Mouse (Mus musculus): ENCODE data around the gene Olfr203. TPM values are rescaled to one million over a fixed set of nuclear protein-coding genes. Genes with fewer than 3 reads are reported as not detected.
"Not testable (repeated sequence)": the region's sequence is repeated elsewhere in the genome, so short reads cannot be mapped to it uniquely, and the experiment has no call there.

The Olfr203 gene
- total RNA-seq (2021) = not detected

DNA sequence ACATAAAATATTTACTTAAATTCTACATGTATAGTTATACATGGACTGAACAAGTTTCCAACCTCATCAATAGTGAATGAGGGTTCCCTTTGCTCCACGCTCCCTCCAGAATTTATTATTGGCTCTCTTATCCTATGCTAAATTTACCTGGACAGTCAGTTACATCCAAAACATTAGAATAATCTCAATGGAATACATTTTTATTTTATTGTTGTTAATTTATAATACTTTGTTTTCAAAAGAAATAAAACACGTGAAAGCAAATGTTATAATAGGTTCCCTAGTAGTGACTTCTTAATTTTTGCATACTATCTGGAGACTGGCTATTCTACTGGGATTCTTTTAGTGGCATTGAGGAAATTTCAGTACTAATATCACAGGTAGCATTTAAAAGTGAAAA, at the start of gene Olfr203:
Olfr203 (plus strand) TSS at position 301 of the 400 bp plus-strand sequence.
- DNase-seq = no peak
- intact Hi-C loops (cut with DNase I) = no loop called here

DNA sequence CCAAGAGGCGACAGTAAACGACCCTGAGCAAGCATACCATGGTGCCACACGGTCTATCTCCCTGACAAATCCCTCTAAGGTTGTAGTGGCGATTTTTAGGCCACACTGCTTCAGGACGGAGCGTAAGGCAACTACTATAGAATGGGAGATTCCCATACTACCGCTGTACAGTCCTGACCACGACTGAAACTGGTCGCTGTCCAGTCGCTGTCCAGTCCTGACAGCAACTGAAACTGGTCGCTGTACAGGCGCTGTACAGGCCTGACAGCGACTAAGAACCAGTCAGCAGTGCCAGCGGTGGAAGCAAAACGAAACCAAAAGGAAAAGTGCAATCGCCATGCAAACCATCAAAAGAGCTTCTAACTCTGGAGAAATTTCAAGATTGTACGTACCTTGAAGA, 49.0 kb upstream of the Olfr203 start:
- intact Hi-C loops (cut with DNase I) = no loop called here
- DNase-seq = no peak

DNA sequence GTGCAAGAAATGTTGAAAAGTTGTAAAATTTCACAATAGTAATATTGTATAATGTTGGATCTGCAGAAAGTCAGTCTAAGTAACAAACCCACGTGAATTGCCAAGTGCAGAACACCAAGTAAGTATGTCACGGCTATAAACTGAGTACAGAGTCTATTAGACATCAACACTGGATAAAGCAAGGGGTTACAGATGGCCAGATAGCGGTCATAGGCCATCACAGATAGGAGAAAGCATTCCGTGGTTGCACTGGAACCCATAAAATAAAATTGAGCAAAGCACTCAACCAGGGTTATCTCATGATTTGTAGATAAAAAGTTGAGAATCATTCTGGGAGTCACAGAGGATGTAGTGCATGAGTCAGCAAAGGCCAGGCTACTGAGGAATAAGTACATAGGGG, 29.6 kb upstream of the Olfr203 start:
- intact Hi-C loops (cut with DNase I); DNase-seq: not testable (repeated sequence)

DNA sequence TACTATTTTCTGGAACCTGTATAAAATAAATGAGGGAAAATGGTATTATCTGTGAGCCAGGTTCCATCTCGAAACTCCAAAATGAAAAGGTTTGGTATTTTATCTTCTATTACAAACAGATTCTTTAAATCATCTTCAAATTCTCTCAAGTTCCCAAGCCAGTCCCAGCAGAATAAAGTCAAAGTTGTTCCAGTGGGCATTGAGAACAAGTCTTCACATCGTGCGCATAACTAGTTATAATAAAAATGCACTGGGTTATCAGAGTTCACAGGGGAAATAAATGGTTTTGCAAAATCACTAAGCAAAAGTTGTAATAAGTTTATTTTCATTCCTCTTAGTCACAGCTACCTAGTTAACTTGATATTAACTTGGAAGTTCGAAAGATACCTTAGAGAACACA, 26.1 kb upstream of the Olfr203 start, which contains the start of gene Olfr201:
Olfr201 (minus strand) TSS at position 101 of the 400 bp plus-strand sequence.
- intact Hi-C loops (cut with DNase I); DNase-seq: not testable (repeated sequence)

DNA sequence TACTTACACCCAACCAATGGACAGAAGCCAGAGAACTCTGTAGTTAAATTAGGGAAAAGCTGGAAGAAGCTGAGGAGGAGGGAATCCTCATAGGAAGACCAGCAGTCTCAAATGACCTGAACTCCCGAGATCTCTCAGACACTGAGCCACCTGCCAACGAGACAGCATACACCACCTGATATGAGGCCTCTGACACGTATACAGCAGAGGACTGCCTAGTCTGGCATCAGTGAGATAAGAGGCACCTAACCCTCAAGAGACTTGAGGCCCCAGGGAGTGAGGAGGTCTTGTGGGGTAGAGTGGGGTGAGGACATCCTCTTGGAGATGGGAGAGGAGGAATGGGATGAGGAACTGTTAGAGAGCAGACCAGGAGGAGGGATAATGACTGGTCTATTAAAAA, 18.1 kb upstream of the Olfr203 start:
- DNase-seq = no peak
- intact Hi-C loops (cut with DNase I) = no loop called here

DNA sequence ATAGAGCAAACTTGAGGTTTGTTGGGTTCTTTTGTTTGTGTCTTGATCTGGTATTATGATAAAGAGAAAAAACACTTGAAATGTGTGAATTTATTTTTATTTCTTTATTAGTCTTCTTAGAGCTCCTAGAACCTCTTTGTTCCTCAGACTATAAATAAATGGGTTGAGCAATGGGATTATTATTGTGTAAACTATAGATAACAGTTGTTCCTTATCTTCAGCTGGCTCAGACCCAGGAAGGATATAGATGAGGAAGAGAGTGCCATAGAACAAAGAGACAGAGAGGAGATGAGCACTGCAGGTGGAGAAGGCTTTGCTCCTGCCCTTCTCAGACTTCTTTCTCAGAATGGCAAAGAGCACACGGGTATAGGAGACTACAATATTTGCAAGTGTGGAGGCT, 15.2 kb upstream of the Olfr203 start:
- intact Hi-C loops (cut with DNase I) = no loop called here
- no peak for DNase-seq

DNA sequence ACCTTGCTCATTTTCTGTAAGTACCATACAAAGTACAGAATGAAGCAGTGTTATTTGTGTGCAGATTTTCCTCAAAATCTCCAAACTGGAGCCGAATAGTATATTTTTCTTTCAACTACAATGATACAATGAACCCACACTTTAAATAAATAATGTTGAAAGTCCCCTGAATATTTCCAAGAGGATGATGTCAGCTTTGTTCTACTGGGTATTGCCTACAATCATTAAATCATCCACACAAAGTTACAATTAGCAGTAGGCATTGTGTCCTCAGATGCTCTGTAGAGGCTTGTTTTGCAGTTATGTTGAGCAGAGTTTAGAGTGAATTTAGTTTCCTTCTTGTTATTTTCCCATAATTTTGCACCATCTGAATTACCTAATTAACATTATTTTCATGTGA, 12.0 kb upstream of the Olfr203 start, which contains the start of gene Olfr202:
Olfr202 (minus strand) TSS at position 101 of the 400 bp plus-strand sequence.
- no peak for DNase-seq
- intact Hi-C loops (cut with DNase I) = no loop called here

DNA sequence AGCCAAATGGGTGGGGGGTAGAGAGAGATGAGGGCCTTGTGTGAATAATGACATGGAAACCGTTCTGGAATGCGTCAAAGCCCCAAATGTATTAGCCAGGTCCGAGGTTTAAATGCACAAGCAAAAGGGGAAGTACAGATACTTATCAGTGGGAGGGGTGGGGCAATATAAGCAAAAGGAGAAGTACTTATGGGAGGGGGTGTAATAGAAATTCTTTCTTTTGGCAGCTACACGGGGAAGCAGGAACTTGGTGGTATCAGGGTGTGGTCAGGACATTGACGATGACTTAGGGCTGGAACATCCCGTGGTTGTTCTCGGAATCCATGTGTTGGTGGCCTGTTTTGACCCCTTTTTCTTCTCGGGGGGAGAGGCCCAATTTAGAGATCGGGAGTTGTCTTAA, 11.1 kb upstream of the Olfr203 start:
- DNase-seq; intact Hi-C loops (cut with DNase I): not testable (repeated sequence)

DNA sequence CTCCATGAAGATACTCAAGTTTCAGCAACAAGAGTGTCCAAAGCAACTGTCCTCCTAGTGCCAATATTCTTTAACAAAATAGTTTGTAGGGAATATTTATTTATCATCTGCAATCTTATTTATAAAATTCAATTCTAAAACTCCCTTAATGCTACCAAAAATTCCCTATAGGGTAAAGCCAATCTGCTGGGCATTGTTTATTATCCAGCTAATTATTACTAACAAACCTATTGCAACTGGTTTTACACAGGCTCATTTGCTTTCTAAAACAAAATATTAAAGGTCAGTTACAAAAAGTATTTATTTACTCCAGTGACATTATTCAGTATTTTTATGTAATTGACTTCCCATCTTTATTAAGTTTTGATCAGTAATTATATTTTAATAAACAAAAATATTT, 19.5 kb downstream of the Olfr203 start, which contains the start of gene Olfr204:
Olfr204 (minus strand) TSS at position 101 of the 400 bp plus-strand sequence.
- intact Hi-C loops (cut with DNase I) = no loop called here
- no peak for DNase-seq

DNA sequence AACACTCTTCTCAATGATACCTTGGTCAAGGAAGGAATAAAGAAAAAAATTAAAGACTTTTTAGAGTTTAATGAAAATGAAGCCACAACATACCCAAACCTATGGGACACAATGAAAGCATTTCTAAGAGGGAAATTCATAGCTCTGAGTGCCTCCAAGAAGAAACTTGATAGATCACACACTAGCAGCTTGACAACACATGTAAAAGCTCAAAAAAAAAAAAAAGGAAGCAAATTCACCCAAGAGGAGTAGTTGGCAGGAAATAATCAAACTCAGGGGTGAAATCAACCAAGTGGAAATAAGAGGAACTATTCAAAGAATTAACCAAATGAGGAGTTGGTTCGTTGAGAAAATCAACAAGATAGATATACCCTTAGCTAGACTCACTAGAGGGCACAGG, 24.6 kb downstream of the Olfr203 start:
- intact Hi-C loops (cut with DNase I); DNase-seq: not testable (repeated sequence)

DNA sequence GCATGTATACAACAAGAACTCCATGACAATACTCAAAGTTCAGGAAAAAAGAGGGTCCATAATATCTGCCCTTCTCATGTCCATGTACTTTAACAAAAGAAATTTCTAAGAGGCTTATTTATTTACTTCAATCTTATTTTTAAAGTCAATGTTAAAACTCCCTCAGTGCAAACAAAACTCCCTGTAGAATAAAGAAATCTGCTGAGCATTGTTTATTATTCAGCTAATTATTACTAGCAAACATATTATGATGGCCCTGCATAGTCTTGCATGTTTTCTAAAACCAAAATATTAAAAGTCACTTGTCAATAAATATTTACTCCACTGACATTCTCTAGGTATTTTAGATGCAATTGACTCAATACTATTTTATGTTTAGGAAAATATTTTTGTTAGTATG, 32.4 kb downstream of the Olfr203 start, which contains the start of gene Olfr205:
Olfr205 (minus strand) TSS at position 101 of the 400 bp plus-strand sequence.
- no peak for DNase-seq
- intact Hi-C loops (cut with DNase I) = no loop called here

DNA sequence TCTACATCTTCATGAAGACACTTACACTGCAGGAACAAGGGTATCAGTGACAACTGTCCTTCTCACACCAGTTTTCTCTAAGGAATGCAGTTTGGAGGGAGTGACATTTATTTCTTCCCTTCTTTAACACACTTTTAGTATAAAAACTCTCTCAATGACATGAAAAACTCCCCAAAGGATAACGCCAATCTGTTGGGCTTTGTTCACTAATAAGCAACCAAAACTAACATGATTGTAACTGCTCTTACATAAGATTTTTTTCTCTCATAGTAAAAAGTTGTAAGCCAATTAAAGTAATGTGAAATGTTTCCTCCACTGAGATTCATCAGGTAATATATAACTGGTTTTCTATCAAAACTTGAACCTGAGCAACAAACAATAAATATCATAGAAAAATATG, 50.5 kb downstream of the Olfr203 start, which contains the start of gene Olfr206:
Olfr206 (minus strand) TSS at position 101 of the 400 bp plus-strand sequence.
- DNase-seq = no peak
- intact Hi-C loops (cut with DNase I) = no loop called here

Other genes with a start within 250 kb of the Olfr203 start
- gene Olfr190, start 220.9 kb upstream of the Olfr203 start, total RNA-seq (2021) = not detected
- not detected for gene Olfr191, start 209.1 kb upstream of the Olfr203 start, total RNA-seq (2021)
- gene Olfr193, start 187.0 kb upstream of the Olfr203 start, total RNA-seq (2021) = not detected
- gene Olfr194, start 177.8 kb upstream of the Olfr203 start, total RNA-seq (2021) = not detected
- gene Olfr195, start 151.8 kb upstream of the Olfr203 start, total RNA-seq (2021) = not detected
- gene Olfr196, start 128.4 kb upstream of the Olfr203 start, total RNA-seq (2021) = not detected
- gene Olfr198, start 95.3 kb upstream of the Olfr203 start, total RNA-seq (2021) = not detected
- gene Olfr199, start 79.1 kb upstream of the Olfr203 start, total RNA-seq (2021) = not detected
- not detected for gene Olfr201, start 26.2 kb upstream of the Olfr203 start, total RNA-seq (2021)
- gene Olfr202, start 12.1 kb upstream of the Olfr203 start, total RNA-seq (2021) = not detected
- gene Olfr204, start 19.4 kb downstream of the Olfr203 start, total RNA-seq (2021) = under 1 TPM; 0.06 to 0.12 TPM
- not detected for gene Olfr205, start 32.3 kb downstream of the Olfr203 start, total RNA-seq (2021)
- not detected for gene Olfr206, start 50.4 kb downstream of the Olfr203 start, total RNA-seq (2021)
- gene Olfr209, start 65.1 kb downstream of the Olfr203 start, total RNA-seq (2021) = not detected
- gene Gabrr3, start 108.5 kb downstream of the Olfr203 start, total RNA-seq (2021) = not detected
- 10 to 100 TPM; 15.9 to 16.0 TPM for gene Riox2, start 172.9 kb downstream of the Olfr203 start, total RNA-seq (2021)